Mouse (Mus musculus): Measurements from ENCODE around the gene Mef2a. TPM values are rescaled to one million over a fixed set of nuclear protein-coding genes. Genes with fewer than 3 reads are reported as not detected.
"Not testable (repeated sequence)": the region's sequence is repeated elsewhere in the genome, so short reads cannot be mapped to it uniquely, and the experiment has no call there.

Mef2a gene
- total RNA-seq, 1 experiment, result 14.3 TPM

DNA sequence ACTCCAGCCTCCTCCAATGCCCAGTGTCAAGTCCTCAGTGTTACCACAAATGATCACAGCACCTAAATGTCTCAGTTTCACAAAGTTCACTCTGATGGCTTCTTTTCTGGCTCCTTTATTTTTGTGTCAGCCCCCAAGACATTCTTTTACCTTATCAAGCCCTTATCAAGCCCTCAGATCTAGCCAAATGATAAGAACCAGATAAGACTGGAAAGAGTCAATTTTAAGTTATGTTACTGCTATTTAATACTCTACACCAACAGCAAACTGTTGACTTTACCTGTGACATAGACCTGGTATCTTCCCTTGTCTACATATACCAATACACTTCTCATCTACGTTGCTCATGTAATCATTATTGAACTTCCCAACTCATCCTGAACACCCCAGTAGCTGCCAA is 76.2 kb downstream of the Mef2a start:
- in situ Hi-C loops (cut with MboI; ENCODE audit: low sequenced_read_pairs in 2 of 2, unreplicated experiment in 2 of 2), result no loop called here

DNA sequence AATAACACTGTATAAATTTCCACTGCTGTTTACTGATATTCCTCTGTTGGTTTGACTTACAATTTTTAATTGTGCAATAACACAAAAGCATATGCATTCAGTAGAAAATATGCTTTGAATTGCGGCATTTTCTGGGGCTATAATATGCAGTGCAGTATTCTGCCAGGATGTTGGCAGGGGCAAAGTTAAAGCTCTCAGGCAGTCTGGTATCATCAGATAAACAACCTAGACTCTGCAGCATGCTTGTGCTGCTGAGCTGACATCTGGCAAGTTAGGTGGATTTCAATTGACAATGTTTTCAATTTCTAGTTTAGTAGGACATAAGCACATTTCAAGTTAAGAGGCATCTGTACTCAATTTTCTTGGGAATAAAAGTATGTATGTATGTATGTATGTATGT is 81.3 kb downstream of the Mef2a start:
- Histone ChIP-seq H3K4me1 (ENCODE audit: control insufficient read depth in 2 of 2, insufficient read depth in 2 of 2, low read length in 2 of 2, poor library complexity in 1 of 2) (peaks cover 0 to 2% of the 10 kb centered on the region in 2 experiments; a peak in 1 of 4 replicates), H3K4me3 (ENCODE audit: insufficient read depth in 1 of 2, low read depth in 1 of 2, low read length in 2 of 2, poor library complexity in 1 of 2, severe bottlenecking in 1 of 2) (no peak overlapping the region), H3K9me3 (ENCODE audit: control insufficient read depth, insufficient read depth, low read depth, low read length) (no peaks in the 10 kb centered on the region), H3K27ac (ENCODE audit: insufficient read depth, low read depth, low read length, poor library complexity, severe bottlenecking) (no peak overlapping the region), H3K36me3 (ENCODE audit: control insufficient read depth, insufficient read depth, low read length, poor library complexity, severe bottlenecking) (no peaks in the 10 kb centered on the region), H3K9ac (ENCODE audit: insufficient read depth, low read depth, low read length, poor library complexity, severe bottlenecking) (no peak overlapping the region)
- TF ChIP-seq ZNF384 (IDR thresholded peaks at IDR 0.05; ENCODE audit: low read depth, low read length) (no peak), ZC3H11A (IDR thresholded peaks at IDR 0.05; ENCODE audit: borderline replicate concordance, low read depth, low read length) (no peak), HCFC1 (IDR thresholded peaks at IDR 0.05; ENCODE audit: borderline replicate concordance, insufficient read depth, low read length) (no peak), MAFK (IDR thresholded peaks at IDR 0.05; ENCODE audit: insufficient read depth, low read depth, low read length) (no peak), CHD2 (IDR thresholded peaks at IDR 0.05; ENCODE audit: low read depth, low read length) (no peak)
- no peak for DNase-seq (ENCODE audit: low read depth, low spot score)
- in situ Hi-C loops (cut with MboI; ENCODE audit: low sequenced_read_pairs in 2 of 2, unreplicated experiment in 2 of 2), result no loop called here

More for the DNA sequence above, 76.2 kb downstream of the Mef2a start:
- no peaks in the 10 kb centered on the region for H3K4me1 ChIP-seq (ENCODE audit: control insufficient read depth in 2 of 2, insufficient read depth in 2 of 2, low read length in 2 of 2, poor library complexity in 1 of 2)
- H3K9ac ChIP-seq (ENCODE audit: insufficient read depth, low read depth, low read length, poor library complexity, severe bottlenecking), result no peak overlapping the region
- no peak for DNase-seq (ENCODE audit: low read depth, low spot score)
- H3K36me3 ChIP-seq (ENCODE audit: control insufficient read depth, insufficient read depth, low read length, poor library complexity, severe bottlenecking), result no peaks in the 10 kb centered on the region
- TF ChIP-seq CHD2 (IDR thresholded peaks at IDR 0.05; ENCODE audit: low read depth, low read length), result no peak
- TF ChIP-seq ZNF384 (IDR thresholded peaks at IDR 0.05; ENCODE audit: low read depth, low read length), result no peak
- no peak for TF ChIP-seq ZC3H11A (IDR thresholded peaks at IDR 0.05; ENCODE audit: borderline replicate concordance, low read depth, low read length)
- no peak for TF ChIP-seq HCFC1 (IDR thresholded peaks at IDR 0.05; ENCODE audit: borderline replicate concordance, insufficient read depth, low read length)
- TF ChIP-seq MAFK (IDR thresholded peaks at IDR 0.05; ENCODE audit: insufficient read depth, low read depth, low read length), result no peak
- H3K9me3 ChIP-seq (ENCODE audit: control insufficient read depth, insufficient read depth, low read depth, low read length), result no peaks in the 10 kb centered on the region
- H3K4me3 ChIP-seq (ENCODE audit: insufficient read depth in 1 of 2, low read depth in 1 of 2, low read length in 2 of 2, poor library complexity in 1 of 2, severe bottlenecking in 1 of 2), result no peak overlapping the region
- no peak overlapping the region for H3K27ac ChIP-seq (ENCODE audit: insufficient read depth, low read depth, low read length, poor library complexity, severe bottlenecking)

DNA sequence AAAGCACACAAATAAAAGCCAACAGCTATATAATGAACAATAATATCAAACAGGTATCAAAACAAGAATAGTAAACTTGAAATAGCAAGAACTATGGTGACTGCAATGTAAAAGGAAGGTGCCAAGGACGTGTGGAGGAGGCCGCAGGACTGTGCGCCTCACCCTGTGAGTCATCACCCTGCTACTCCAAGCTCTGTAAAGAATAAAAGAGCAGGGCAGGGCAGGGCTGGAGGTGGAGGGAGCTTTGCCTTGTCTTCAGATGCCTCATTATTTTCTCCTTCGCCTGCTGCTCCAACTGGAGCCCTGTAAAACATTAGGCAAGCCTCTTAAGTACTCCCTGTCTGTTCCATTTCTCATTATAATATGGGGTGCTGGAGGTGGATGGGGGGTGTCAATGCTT is 85.2 kb downstream of the Mef2a start:
- no peaks in the 10 kb centered on the region for H3K9me3 ChIP-seq (ENCODE audit: control insufficient read depth, insufficient read depth, low read depth, low read length)
- H3K4me1 ChIP-seq (ENCODE audit: control insufficient read depth in 2 of 2, insufficient read depth in 2 of 2, low read length in 2 of 2, poor library complexity in 1 of 2), result peaks cover 0 to 2% of the 10 kb centered on the region in 2 experiments; a peak in 1 of 4 replicates
- no peak overlapping the region for H3K9ac ChIP-seq (ENCODE audit: insufficient read depth, low read depth, low read length, poor library complexity, severe bottlenecking)
- no peaks in the 10 kb centered on the region for H3K36me3 ChIP-seq (ENCODE audit: control insufficient read depth, insufficient read depth, low read length, poor library complexity, severe bottlenecking)
- in situ Hi-C loops (cut with MboI; ENCODE audit: low sequenced_read_pairs in 2 of 2, unreplicated experiment in 2 of 2), result no loop called here
- TF ChIP-seq CHD2 (IDR thresholded peaks at IDR 0.05; ENCODE audit: low read depth, low read length) (no peak), MAFK (IDR thresholded peaks at IDR 0.05; ENCODE audit: insufficient read depth, low read depth, low read length) (no peak), HCFC1 (IDR thresholded peaks at IDR 0.05; ENCODE audit: borderline replicate concordance, insufficient read depth, low read length) (no peak), ZNF384 (IDR thresholded peaks at IDR 0.05; ENCODE audit: low read depth, low read length) (no peak), ZC3H11A (IDR thresholded peaks at IDR 0.05; ENCODE audit: borderline replicate concordance, low read depth, low read length) (no peak)
- DNase-seq (ENCODE audit: low read depth, low spot score), result peak; percentile 6
- no peak overlapping the region for H3K27ac ChIP-seq (ENCODE audit: insufficient read depth, low read depth, low read length, poor library complexity, severe bottlenecking)
- no peak overlapping the region for H3K4me3 ChIP-seq (ENCODE audit: insufficient read depth in 1 of 2, low read depth in 1 of 2, low read length in 2 of 2, poor library complexity in 1 of 2, severe bottlenecking in 1 of 2)

DNA sequence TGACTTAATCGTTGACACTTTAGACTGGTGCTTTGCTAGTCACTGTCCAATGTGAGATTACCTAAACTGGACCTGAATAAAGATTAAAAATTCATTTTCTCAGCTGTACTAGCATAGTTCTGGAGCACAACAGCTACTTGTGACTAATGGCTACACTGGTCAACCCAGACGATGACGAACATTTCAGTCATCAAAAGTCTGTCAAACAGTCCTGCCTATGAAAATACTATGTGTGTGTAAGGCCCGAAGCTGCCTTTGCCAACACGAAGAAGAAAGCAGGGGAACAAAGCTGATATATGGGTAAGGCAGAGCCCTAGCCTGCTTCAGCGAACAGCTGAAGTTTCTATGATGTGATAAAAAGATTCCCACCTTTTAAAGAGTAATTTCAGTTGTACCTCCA is 89.1 kb downstream of the Mef2a start:
- no peak overlapping the region for H3K4me3 ChIP-seq (ENCODE audit: insufficient read depth in 1 of 2, low read depth in 1 of 2, low read length in 2 of 2, poor library complexity in 1 of 2, severe bottlenecking in 1 of 2)
- H3K4me1 ChIP-seq (ENCODE audit: control insufficient read depth in 2 of 2, insufficient read depth in 2 of 2, low read length in 2 of 2, poor library complexity in 1 of 2), result peaks cover 0 to 2% of the 10 kb centered on the region in 2 experiments; a peak in 1 of 4 replicates
- DNase-seq (ENCODE audit: low read depth, low spot score), result no peak
- H3K36me3 ChIP-seq (ENCODE audit: control insufficient read depth, insufficient read depth, low read length, poor library complexity, severe bottlenecking), result no peaks in the 10 kb centered on the region
- in situ Hi-C loops (cut with MboI; ENCODE audit: low sequenced_read_pairs in 2 of 2, unreplicated experiment in 2 of 2), result no loop called here
- TF ChIP-seq MAFK (IDR thresholded peaks at IDR 0.05; ENCODE audit: insufficient read depth, low read depth, low read length), result no peak
- H3K9me3 ChIP-seq (ENCODE audit: control insufficient read depth, insufficient read depth, low read depth, low read length), result no peaks in the 10 kb centered on the region
- H3K27ac ChIP-seq (ENCODE audit: insufficient read depth, low read depth, low read length, poor library complexity, severe bottlenecking), result no peak overlapping the region
- no peak overlapping the region for H3K9ac ChIP-seq (ENCODE audit: insufficient read depth, low read depth, low read length, poor library complexity, severe bottlenecking)

DNA sequence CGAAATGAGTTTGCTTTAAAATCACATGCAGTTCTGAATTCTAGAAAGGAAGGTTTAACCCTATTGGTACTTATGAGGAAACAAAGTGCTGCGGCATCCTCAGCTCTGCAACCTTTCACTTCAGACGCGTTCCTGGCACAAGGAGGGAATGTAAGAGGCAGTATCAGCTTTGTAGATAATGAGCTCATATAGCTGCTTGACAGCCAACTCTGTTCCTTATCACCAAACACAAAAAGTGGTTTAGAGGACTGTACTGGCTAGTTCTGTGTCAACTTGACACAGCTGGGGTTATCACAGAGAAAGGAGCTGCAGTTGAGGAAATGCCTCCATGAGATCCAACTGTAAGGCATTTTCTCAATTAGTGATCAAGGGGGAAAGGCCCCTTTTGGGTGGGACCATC is 102.2 kb downstream of the Mef2a start:
- H3K27ac ChIP-seq (ENCODE audit: insufficient read depth, low read depth, low read length, poor library complexity, severe bottlenecking); in situ Hi-C loops (cut with MboI; ENCODE audit: low sequenced_read_pairs in 2 of 2, unreplicated experiment in 2 of 2); H3K4me3 ChIP-seq (ENCODE audit: insufficient read depth in 1 of 2, low read depth in 1 of 2, low read length in 2 of 2, poor library complexity in 1 of 2, severe bottlenecking in 1 of 2); H3K9ac ChIP-seq (ENCODE audit: insufficient read depth, low read depth, low read length, poor library complexity, severe bottlenecking); DNase-seq (ENCODE audit: low read depth, low spot score); H3K9me3 ChIP-seq (ENCODE audit: control insufficient read depth, insufficient read depth, low read depth, low read length); H3K4me1 ChIP-seq (ENCODE audit: control insufficient read depth in 2 of 2, insufficient read depth in 2 of 2, low read length in 2 of 2, poor library complexity in 1 of 2); H3K36me3 ChIP-seq (ENCODE audit: control insufficient read depth, insufficient read depth, low read length, poor library complexity, severe bottlenecking): not testable (repeated sequence)
